Mouse (Mus musculus) embryonic facial prominence, embryonic 11.5 days (tissue): ENCODE results near the gene Tubg2. TPM values are rescaled to one million over a fixed set of nuclear protein-coding genes. Genes with fewer than 3 reads are reported as not detected.
"Not testable (repeated sequence)": the region's sequence is repeated elsewhere in the genome, so short reads cannot be mapped to it uniquely, and the experiment has no call there.

ENCODE experiments used
- ATAC-seq: fragments of 200-750 bp; cut with Nextera tagmentation; replicated peaks from 2 replicates; pipeline ENCODE4 v1.8.0; 2017; ENCODE audit warnings: low read depth; ENCODE audit not compliant: insufficient number of reproducible peaks, low FRiP score, low TSS enrichment
- DNase-seq: peaks from one replicate; pipeline ENCODE4 v3.0.0-alpha.2; 2015; ENCODE audit warnings: low spot score
- H3K27ac ChIP-seq: fragments of 300-500 bp; sonication (generic); replicated peaks from 2 replicates; pipeline ENCODE4 v1.5.1; 2014; ENCODE audit warnings: mild to moderate bottlenecking, low read depth, low read length, control low read depth
- H3K27me3 ChIP-seq: fragments of 300-500 bp; sonication (generic); 2 replicates; pipeline ENCODE4 v1.6.1; 2014; ENCODE audit warnings: mild to moderate bottlenecking, low read length, moderate library complexity, mixed read lengths; ENCODE audit not compliant: control insufficient read depth, insufficient read depth
- H3K36me3 ChIP-seq: fragments of 300-500 bp; sonication (generic); replicated peaks from 2 replicates; pipeline ENCODE4 v1.6.1; 2014; ENCODE audit warnings: low read depth, mild to moderate bottlenecking, low read length, moderate library complexity, mixed read lengths; ENCODE audit not compliant: control insufficient read depth, insufficient read depth
- H3K4me1 ChIP-seq: fragments of 300-500 bp; sonication (generic); 2 replicates; pipeline ENCODE4 v1.6.1; 2014; ENCODE audit warnings: low read length, mixed read lengths; ENCODE audit not compliant: control insufficient read depth, insufficient read depth
- H3K4me2 ChIP-seq: fragments of 300-500 bp; sonication (generic); 2 replicates; pipeline ENCODE4 v1.6.1; 2014; ENCODE audit warnings: low read depth, mild to moderate bottlenecking, control low read depth, low read length, moderate library complexity
- H3K4me3 ChIP-seq: fragments of 300-500 bp; sonication (generic); 2 replicates; pipeline ENCODE4 v1.5.1; 2014; ENCODE audit warnings: low read depth, low read length, control low read depth
- H3K9ac ChIP-seq: fragments of 300-500 bp; sonication (generic); replicated peaks from 2 replicates; pipeline ENCODE4 v1.6.1; 2014; ENCODE audit warnings: mild to moderate bottlenecking, control low read depth, low read length
- H3K9me3 ChIP-seq: fragments of 300-500 bp; sonication (generic); replicated peaks from 2 replicates; pipeline ENCODE4 v1.6.1; 2016; ENCODE audit warnings: mild to moderate bottlenecking, low read length, inconsistent platforms, mixed read lengths; ENCODE audit not compliant: control insufficient read depth
- WGBS: fragments of 180-500 bp; shearing (Covaris S2); extraction: QIAGEN DNeasy Blood & Tissue Kit; methylation state at CpG from one replicate; pipeline ENCODE4 v1.1.7; 2014; 5-methylcytosine and 5-hydroxymethylcytosine counted together
- polyA plus RNA-seq: library from polyadenylated mRNA; unstranded; fragments of >200 nt; fragmentation: Nextera tagmentation; extraction: Ambion mirVana; gene quantifications from 2 replicates; pipeline ENCODE4 v1.2.1, GENCODE M21; 2014

Gene Tubg2
- polyA plus RNA-seq, 1 experiment from 2014 or later: 7.8 TPM

GRCm38 (mm10) chr11:101154648-101155047 is 1.1 kb upstream of the Tubg2 start:
- Histone ChIP-seq H3K36me3 (no peaks in the 10 kb centered on the region), H3K27ac (no peak overlapping the region), H3K4me3 (no peak overlapping the region), H3K4me2 (no peak overlapping the region), H3K27me3 (no peaks in the 10 kb centered on the region), H3K9ac (no peak overlapping the region), H3K4me1 (peaks cover 4% of the 10 kb centered on the region), H3K9me3 (no peaks in the 10 kb centered on the region)
- DNase-seq (no peak), ATAC-seq (no peak)

- 68% methylated on average over 6 of the region's 6 CpGs for WGBS
- Histone ChIP-seq H3K4me3 (no peak overlapping the region), H3K9me3 (no peaks in the 10 kb centered on the region), H3K27ac (no peak overlapping the region), H3K9ac (no peak overlapping the region), H3K27me3 (no peaks in the 10 kb centered on the region), H3K36me3 (no peaks in the 10 kb centered on the region), H3K4me1 (peaks cover 4% of the 10 kb centered on the region), H3K4me2 (no peak overlapping the region; the same call in 1 of the 2 replicates)
- ATAC-seq (no peak), DNase-seq (no peak)
These were observed 556 bp upstream of the Tubg2 start for GRCm38 (mm10) chr11:101155151-101155550.

GRCm38 (mm10) chr11:101160151-101160550 is 4.4 kb downstream of the Tubg2 start:
- H3K9ac ChIP-seq, ATAC-seq, DNase-seq, H3K36me3 ChIP-seq, H3K4me2 ChIP-seq, H3K9me3 ChIP-seq, H3K27ac ChIP-seq, H3K4me3 ChIP-seq: not testable (repeated sequence)
- H3K27me3 ChIP-seq: peaks cover 29% of the 10 kb centered on the region
- WGBS: 87% methylated on average over 8 of the region's 10 CpGs
- peaks cover 13% of the 10 kb centered on the region for H3K4me1 ChIP-seq

- 70% methylated on average over 5 of the region's 8 CpGs for WGBS
- H3K36me3 ChIP-seq, H3K27ac ChIP-seq, DNase-seq, H3K9ac ChIP-seq, ATAC-seq, H3K4me3 ChIP-seq, H3K9me3 ChIP-seq, H3K4me2 ChIP-seq: not testable (repeated sequence)
- Histone ChIP-seq H3K4me1 (peaks cover 13% of the 10 kb centered on the region), H3K27me3 (peaks cover 36% of the 10 kb centered on the region)
These were observed 5.3 kb downstream of the Tubg2 start for GRCm38 (mm10) chr11:101160981-101161505.

GRCm38 (mm10) chr11:101161551-101161950 is 5.8 kb downstream of the Tubg2 start:
- H3K4me2 ChIP-seq: no peak overlapping the region
- DNase-seq (no peak), ATAC-seq (no peak)
- 84% methylated on average over 15 of the region's 15 CpGs for WGBS
- no peak overlapping the region for H3K9ac ChIP-seq
- no peaks in the 10 kb centered on the region for H3K36me3 ChIP-seq
- no peak overlapping the region for H3K27ac ChIP-seq
- H3K4me1 ChIP-seq: peaks cover 9% of the 10 kb centered on the region; the same call in 1 of the 2 replicates
- H3K27me3 ChIP-seq: peaks cover 41% of the 10 kb centered on the region
- H3K4me3 ChIP-seq: no peak overlapping the region
- H3K9me3 ChIP-seq: no peaks in the 10 kb centered on the region

GRCm38 (mm10) chr11:101162301-101162700 is 6.6 kb downstream of the Tubg2 start:
- Histone ChIP-seq H3K27me3 (peaks cover 48% of the 10 kb centered on the region), H3K4me3 (no peak overlapping the region), H3K9ac (no peak overlapping the region), H3K27ac (no peak overlapping the region), H3K4me2 (no peak overlapping the region), H3K4me1 (peaks cover 9% of the 10 kb centered on the region; the same call in 1 of the 2 replicates), H3K36me3 (no peaks in the 10 kb centered on the region), H3K9me3 (no peaks in the 10 kb centered on the region)
- no peak for ATAC-seq
- no peak for DNase-seq
- 53% methylated on average over 5 of the region's 5 CpGs for WGBS

- Histone ChIP-seq H3K36me3 (no peaks in the 10 kb centered on the region), H3K27me3 (peaks cover 52% of the 10 kb centered on the region), H3K4me2 (no peak overlapping the region), H3K27ac (no peak overlapping the region), H3K4me1 (peaks cover 9% of the 10 kb centered on the region; the same call in 1 of the 2 replicates), H3K9me3 (no peaks in the 10 kb centered on the region), H3K4me3 (no peak overlapping the region), H3K9ac (no peak overlapping the region)
- DNase-seq: no peak
- 51% methylated on average over 5 of the region's 5 CpGs for WGBS
- ATAC-seq: no peak
These were observed 7.1 kb downstream of the Tubg2 start for GRCm38 (mm10) chr11:101162772-101163171.

GRCm38 (mm10) chr11:101163476-101164350 is 8.0 kb downstream of the Tubg2 start:
- peak overlapping the region; percentile 29 for H3K4me3 ChIP-seq
- peak overlapping the region; percentile 69 for H3K4me2 ChIP-seq
- peak overlapping the region; percentile 52 for H3K9ac ChIP-seq
- 6% methylated on average over 43 of the region's 49 CpGs for WGBS
- H3K27ac ChIP-seq: no peak overlapping the region
- H3K9me3 ChIP-seq: no peaks in the 10 kb centered on the region
- ATAC-seq (no peak), DNase-seq (no peak)
- peaks cover 9% of the 10 kb centered on the region; the same call in 1 of the 2 replicates for H3K4me1 ChIP-seq
- no peaks in the 10 kb centered on the region for H3K36me3 ChIP-seq
- H3K27me3 ChIP-seq: peaks cover 62% of the 10 kb centered on the region
